Mouse (Mus musculus) neural tube, embryonic 14.5 days (tissue): ENCODE measurements around the gene Osbpl2. TPM values are rescaled to one million over a fixed set of nuclear protein-coding genes. Genes with fewer than 3 reads are reported as not detected.
A peak's percentile ranks its signal among the peaks of the same experiment; 100 is the strongest.

Experiments used
- ATAC-seq: fragments of 200-750 bp; cut with Nextera tagmentation; 2 replicates; pipeline ENCODE4 v1.8.0; 2017; ENCODE audit warnings: low read depth, mild to moderate bottlenecking, moderate TSS enrichment, moderate library complexity
- H3K27ac ChIP-seq: fragments of 300-500 bp; sonication (generic); 2 replicates; pipeline ENCODE4 v1.5.1; 2014; ENCODE audit warnings: low read depth, mild to moderate bottlenecking, control low read depth, low read length, moderate library complexity, mixed read lengths
- H3K27me3 ChIP-seq: fragments of 300-500 bp; sonication (generic); 2 replicates; pipeline ENCODE4 v1.6.1; 2014; ENCODE audit warnings: low read length; ENCODE audit not compliant: control insufficient read depth, insufficient read depth
- H3K36me3 ChIP-seq: fragments of 300-500 bp; sonication (generic); 2 replicates; pipeline ENCODE4 v1.6.1; 2014; ENCODE audit warnings: low read length, mixed read lengths; ENCODE audit not compliant: control insufficient read depth, insufficient read depth
- H3K4me1 ChIP-seq: fragments of 300-500 bp; sonication (generic); 2 replicates; pipeline ENCODE4 v1.6.1; 2014; ENCODE audit warnings: low read length; ENCODE audit not compliant: control insufficient read depth, insufficient read depth
- H3K4me2 ChIP-seq: fragments of 300-500 bp; sonication (generic); 2 replicates; pipeline ENCODE4 v1.6.1; 2014; ENCODE audit warnings: mild to moderate bottlenecking, low read depth, low read length, control low read depth
- H3K4me3 ChIP-seq: fragments of 300-500 bp; sonication (generic); 2 replicates; pipeline ENCODE4 v1.5.1; 2014; ENCODE audit warnings: low read depth, low read length, control low read depth, mixed read lengths
- H3K9ac ChIP-seq: fragments of 300-500 bp; sonication (generic); replicated peaks from 2 replicates; pipeline ENCODE4 v1.6.1; 2014; ENCODE audit warnings: low read depth, mild to moderate bottlenecking, control low read depth, low read length, mixed read lengths
- H3K9me3 ChIP-seq: fragments of 300-500 bp; sonication (generic); 2 replicates; pipeline ENCODE4 v1.6.1; 2016; ENCODE audit warnings: low read length; ENCODE audit not compliant: control insufficient read depth
- WGBS: fragments of 180-500 bp; shearing (Covaris S2); extraction: QIAGEN DNeasy Blood & Tissue Kit; methylation state at CpG from one replicate; pipeline ENCODE4 v1.1.7; 2014; 5-methylcytosine and 5-hydroxymethylcytosine counted together
- polyA plus RNA-seq: library from polyadenylated mRNA; unstranded; fragments of >200 nt; fragmentation: Nextera tagmentation; extraction: Ambion mirVana; gene quantifications from 2 replicates; pipeline ENCODE4 v1.2.1, GENCODE M21; 2014

The Osbpl2 gene
- polyA plus RNA-seq, 1 experiment from 2014 or later = 78.2 TPM

DNA sequence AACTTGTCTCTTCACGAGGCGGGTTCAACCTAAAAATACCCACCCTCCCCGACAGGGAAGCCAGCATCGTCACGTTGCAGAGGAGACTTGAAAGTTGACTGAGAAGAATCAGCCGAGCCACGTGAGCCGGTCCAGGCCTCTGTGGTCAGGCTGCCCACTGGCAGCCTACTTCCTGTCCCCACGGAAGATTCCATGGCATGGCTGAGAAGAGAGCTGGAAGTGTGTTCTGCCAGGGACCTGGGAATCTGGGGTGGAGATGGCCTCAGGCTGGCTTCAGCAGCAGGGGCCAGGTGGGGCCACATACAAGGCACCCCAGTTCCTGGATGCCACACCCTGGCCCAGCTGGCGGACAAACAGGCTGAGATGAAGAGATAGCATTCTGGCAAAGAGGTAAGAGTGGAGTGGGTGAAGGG lies 3.0 kb upstream of the Osbpl2 start:
- Histone ChIP-seq H3K4me1 (peaks cover 26% of the 10 kb centered on the region), H3K4me3 (no peak overlapping the region), H3K27ac (no peak overlapping the region), H3K9ac (no peak overlapping the region), H3K27me3 (no peaks in the 10 kb centered on the region), H3K9me3 (no peaks in the 10 kb centered on the region), H3K36me3 (no peaks in the 10 kb centered on the region), H3K4me2 (no peak overlapping the region)
- 78% methylated on average over 10 of the region's 10 CpGs for WGBS
- no peak for ATAC-seq

DNA sequence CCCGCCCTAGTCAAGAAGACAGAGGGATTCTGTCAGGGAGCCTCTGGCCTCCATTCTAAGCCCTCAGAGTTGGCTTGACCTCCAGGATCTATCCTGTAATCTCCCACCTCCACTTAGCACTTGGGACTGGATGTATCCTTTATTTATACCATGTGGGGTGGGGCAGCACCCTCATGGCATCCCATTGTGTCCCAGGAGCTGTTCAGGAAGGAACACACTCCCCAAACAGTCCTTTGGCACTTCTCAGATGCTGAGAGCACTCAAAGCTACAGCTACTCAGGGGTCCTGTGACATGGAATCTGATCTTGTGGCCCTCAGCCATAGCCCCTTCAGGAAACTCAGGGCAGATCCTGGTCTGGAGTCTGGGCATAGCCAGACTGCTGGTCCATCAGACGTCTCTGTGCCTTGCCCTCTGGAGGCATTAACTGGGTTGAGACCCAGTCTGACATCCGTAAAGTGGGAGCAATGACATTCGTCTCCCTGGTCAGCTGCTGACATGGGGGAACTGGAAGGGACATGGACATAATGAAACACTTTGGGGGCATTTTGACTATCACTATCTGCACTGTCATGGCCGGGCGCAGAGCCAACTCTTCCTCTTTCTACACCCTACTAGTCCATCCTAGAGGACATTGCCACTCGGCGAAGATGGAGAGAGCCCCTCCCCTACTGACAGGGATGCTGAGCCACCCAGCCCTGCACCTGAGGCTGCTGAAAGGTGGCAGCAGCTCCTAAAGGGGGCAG lies 2.2 kb upstream of the Osbpl2 start:
- H3K4me1 ChIP-seq = peaks cover 26% of the 10 kb centered on the region
- H3K27me3 ChIP-seq = no peaks in the 10 kb centered on the region

DNA sequence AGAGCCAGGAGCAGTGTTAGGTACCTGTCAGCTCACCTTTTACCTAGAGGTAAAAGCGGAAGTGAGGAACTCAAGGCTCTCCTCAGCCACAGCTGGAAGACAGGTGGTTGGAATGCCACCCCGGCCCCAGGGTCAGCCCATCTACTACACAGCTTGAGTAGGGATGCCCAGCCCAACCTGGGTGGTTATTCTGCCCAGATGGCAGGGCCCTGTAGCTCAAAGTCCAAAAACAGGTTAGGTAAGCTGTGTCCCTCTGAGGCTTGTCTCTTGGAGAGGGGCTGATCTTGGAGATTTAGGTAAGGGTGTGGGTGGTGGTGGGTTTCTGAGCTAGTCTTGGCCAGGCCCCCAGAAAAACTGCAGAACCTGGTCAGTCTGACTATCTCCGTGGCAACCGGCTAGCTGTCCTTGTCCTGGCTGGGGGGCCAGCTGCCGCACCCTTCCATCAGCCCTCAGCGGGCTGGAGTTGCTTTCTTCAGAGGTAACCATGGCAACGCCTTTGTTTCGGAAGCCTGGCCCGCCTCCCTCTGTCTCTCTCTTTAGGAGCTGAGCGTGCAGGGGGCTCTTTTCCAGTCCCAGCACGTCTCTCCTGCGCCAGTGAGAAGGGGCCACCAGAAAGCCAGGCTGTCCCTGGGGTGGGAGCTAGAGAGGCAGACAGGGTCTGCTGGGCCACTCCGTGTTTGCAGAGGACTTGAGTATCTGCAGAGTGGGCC lies 1.5 kb upstream of the Osbpl2 start:
- no peaks in the 10 kb centered on the region for H3K27me3 ChIP-seq
- WGBS = 8% methylated on average over 13 of the region's 13 CpGs
- no peak overlapping the region for H3K9ac ChIP-seq
- no peaks in the 10 kb centered on the region for H3K9me3 ChIP-seq
- H3K27ac ChIP-seq = peak overlapping the region; percentile 87
- no peak overlapping the region for H3K4me3 ChIP-seq
- H3K4me2 ChIP-seq = peak overlapping the region; percentile 3
- peaks cover 26% of the 10 kb centered on the region for H3K4me1 ChIP-seq
- peak; percentile 12; the same call in 1 of the 2 replicates for ATAC-seq
- H3K36me3 ChIP-seq = no peaks in the 10 kb centered on the region

More for the DNA sequence above, 2.2 kb upstream of the Osbpl2 start:
- Histone ChIP-seq H3K9me3 (no peaks in the 10 kb centered on the region), H3K27ac (0 out of 2 replicates have a peak overlapping the region, but pooled peaks have one; percentile 87), H3K9ac (no peak overlapping the region), H3K4me3 (no peak overlapping the region), H3K4me2 (no peak overlapping the region), H3K36me3 (no peaks in the 10 kb centered on the region)
- no peak for ATAC-seq
- WGBS = 75% methylated on average over 8 of the region's 8 CpGs

DNA sequence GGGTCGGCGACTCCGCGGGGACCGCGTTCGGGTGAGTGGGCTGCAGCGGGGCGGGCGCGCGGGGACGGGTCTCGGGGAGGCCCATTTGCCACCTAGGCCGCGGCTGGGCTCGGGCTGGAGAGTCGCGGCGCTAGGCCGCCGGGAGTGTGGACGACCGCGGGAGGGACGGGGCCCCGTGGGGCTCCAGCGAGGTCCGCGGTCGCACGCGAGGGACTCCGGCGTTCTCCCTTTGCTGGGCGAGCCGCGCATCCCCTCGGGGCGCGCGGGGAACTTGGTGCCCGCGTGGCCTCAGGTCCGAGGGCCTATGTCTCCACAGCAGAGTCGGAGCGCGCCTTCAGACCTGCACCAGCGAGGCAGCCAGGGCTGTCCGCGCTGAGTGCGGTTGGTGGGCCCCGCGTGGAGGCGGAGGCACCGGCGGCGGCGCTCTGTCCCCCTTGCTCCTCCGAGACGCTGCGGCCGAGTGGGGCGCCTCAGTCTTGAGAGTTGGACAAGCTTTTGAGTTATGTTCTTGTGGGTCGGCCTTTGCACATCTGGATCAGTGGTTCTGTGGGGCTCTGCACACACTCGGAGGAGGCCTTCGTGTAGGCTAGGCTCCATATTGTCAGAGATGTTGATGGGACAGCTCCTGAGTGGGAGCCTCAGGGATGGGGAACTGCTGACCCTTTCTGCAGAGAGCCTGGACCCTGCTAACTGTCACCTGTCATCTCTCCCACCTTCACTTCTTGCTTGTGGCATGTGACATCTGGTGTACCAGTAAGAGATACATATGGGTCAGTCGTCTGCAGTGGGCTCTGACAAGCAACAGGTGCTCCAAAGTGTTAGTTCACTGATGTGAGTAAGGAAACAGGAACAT lies 559 bp downstream of the Osbpl2 start:
- Histone ChIP-seq H3K27me3 (no peaks in the 10 kb centered on the region), H3K9ac (peak overlapping the region; percentile 78), H3K9me3 (no peaks in the 10 kb centered on the region), H3K4me1 (peaks cover 26% of the 10 kb centered on the region), H3K36me3 (no peaks in the 10 kb centered on the region), H3K4me2 (peak overlapping the region; percentile 97), H3K4me3 (peak overlapping the region; percentile 85), H3K27ac (peak overlapping the region; percentile 78)
- 2% methylated on average over 59 of the region's 68 CpGs for WGBS
- ATAC-seq = peak; percentile 42

DNA sequence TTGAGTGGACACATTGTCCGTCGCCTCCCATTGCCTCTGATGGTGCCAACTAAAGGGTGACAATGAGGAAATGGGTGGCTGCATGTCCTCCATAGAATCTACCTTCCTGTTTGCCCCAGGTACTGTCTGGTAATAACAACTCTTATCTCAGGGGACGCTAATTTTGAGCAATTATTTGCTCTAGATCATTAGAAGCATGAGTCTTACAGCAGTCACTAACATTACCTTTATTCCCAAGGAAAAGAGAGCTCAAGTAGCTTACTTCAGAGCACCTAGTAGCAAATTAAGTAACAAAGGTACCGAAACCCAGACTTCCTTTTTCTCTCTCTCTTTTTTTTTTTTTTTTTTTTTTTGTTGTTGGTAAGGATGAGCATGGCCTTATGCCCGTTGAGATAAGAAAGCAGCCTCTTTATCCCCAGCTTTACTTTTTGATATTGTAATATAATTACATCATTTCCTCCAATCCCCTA lies 1.2 kb downstream of the Osbpl2 start:
- Histone ChIP-seq H3K27ac (no peak overlapping the region), H3K9ac (peak overlapping the region; percentile 78; the same call in 1 of the 2 replicates), H3K9me3 (no peaks in the 10 kb centered on the region), H3K36me3 (no peaks in the 10 kb centered on the region), H3K4me3 (peak overlapping the region; percentile 85), H3K27me3 (no peaks in the 10 kb centered on the region), H3K4me2 (peak overlapping the region; percentile 97), H3K4me1 (peaks cover 25% of the 10 kb centered on the region)
- WGBS = 71% methylated on average over 5 of the region's 5 CpGs
- no peak for ATAC-seq

DNA sequence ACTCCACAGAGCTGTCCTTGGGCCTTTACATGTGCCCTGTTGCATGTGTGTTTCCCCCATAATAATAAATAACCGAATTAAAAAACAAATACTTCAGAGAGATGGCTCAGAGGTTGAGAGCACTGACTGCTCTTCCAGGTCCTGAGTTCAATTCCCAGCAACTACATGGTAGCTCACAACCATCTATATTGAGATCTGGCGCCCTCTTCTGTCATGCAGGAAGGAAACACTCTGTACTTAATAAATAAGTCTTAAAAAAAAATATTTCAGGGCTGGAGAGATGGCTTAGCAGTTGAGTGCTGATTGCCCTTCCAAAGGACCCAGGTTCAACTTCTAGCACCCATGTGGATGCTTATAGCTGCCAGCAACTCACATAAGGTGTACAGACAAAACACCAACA lies 5.1 kb downstream of the Osbpl2 start:
- no peak for ATAC-seq
- peaks cover 9% of the 10 kb centered on the region for H3K4me1 ChIP-seq
- H3K27me3 ChIP-seq = no peaks in the 10 kb centered on the region
- H3K4me2 ChIP-seq = no peak overlapping the region
- 92% methylated on average over 2 of the region's 2 CpGs for WGBS
- no peaks in the 10 kb centered on the region for H3K36me3 ChIP-seq
- H3K9me3 ChIP-seq = no peaks in the 10 kb centered on the region
- H3K4me3 ChIP-seq = no peak overlapping the region
- no peak overlapping the region for H3K27ac ChIP-seq
- H3K9ac ChIP-seq = no peak overlapping the region

DNA sequence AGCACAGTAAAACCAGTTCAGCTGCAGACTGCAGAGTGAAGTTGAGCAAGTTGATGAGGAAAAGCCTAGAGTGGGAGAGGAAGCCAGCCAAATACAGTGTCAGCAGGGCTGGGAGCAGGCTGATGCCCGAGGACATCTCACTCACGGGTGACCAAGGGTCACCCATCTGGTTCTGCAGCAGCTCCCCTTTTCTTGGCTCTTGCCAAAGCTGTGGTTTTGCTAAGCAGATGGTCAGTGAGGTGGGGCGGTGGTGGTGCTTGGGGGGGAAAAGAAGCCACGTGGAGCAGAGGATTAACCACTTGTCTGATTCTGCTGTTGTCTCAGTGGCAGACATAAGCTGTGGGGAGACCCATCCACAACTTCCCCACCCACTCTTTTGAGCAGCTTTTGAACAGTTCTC lies 7.1 kb downstream of the Osbpl2 start:
- H3K9ac ChIP-seq = no peak overlapping the region
- WGBS = 17% methylated on average over 4 of the region's 4 CpGs
- no peak overlapping the region for H3K4me3 ChIP-seq
- ATAC-seq = no peak
- H3K27ac ChIP-seq = no peak overlapping the region
- H3K4me2 ChIP-seq = no peak overlapping the region
- 0 out of 2 replicates have a peak, but pooled peaks cover 2% of the 10 kb centered on the region for H3K4me1 ChIP-seq
- no peaks in the 10 kb centered on the region for H3K36me3 ChIP-seq
- no peaks in the 10 kb centered on the region for H3K9me3 ChIP-seq
- no peaks in the 10 kb centered on the region for H3K27me3 ChIP-seq

DNA sequence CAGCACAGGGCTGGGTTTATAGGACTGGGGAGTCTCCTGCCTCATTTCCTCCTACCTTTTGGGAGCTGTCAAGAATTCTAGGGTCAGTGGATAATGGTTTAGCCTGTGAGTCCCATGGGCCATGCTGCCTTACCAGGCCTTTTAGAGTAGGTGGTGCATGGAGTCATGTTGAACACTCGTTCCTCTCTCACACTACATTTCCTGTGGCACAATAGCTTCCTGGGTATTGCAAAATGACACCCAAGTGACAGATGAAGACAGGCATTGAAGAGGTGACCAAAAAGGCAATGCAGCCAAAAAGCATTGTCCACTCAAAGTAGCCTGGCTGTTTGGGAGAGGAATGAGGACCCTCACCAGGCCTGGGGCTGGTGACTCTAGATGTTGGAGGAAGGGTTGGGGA lies 8.6 kb downstream of the Osbpl2 start:
- WGBS = 59% methylated on average over 1 of the region's 1 CpGs
- no peak overlapping the region for H3K4me2 ChIP-seq
- H3K9me3 ChIP-seq = no peaks in the 10 kb centered on the region
- 0 out of 2 replicates have a peak, but pooled peaks cover 2% of the 10 kb centered on the region for H3K4me1 ChIP-seq
- H3K9ac ChIP-seq = no peak overlapping the region
- no peak overlapping the region for H3K27ac ChIP-seq
- ATAC-seq = no peak
- no peaks in the 10 kb centered on the region for H3K36me3 ChIP-seq
- no peak overlapping the region for H3K4me3 ChIP-seq
- no peaks in the 10 kb centered on the region for H3K27me3 ChIP-seq
